Mouse (Mus musculus) left cerebral cortex, adult 9 months (tissue): Measurements from ENCODE around the gene Atxn1.
A peak's percentile ranks its signal among the peaks of the same experiment; 100 is the strongest.

ENCODE experiments used
- DNase-seq, 2 experiments: peaks; one replicate each; pipeline ENCODE4 v3.0.0; 2022; ENCODE audit warnings: low spot score in 2 of 2

Atxn1 gene

DNA sequence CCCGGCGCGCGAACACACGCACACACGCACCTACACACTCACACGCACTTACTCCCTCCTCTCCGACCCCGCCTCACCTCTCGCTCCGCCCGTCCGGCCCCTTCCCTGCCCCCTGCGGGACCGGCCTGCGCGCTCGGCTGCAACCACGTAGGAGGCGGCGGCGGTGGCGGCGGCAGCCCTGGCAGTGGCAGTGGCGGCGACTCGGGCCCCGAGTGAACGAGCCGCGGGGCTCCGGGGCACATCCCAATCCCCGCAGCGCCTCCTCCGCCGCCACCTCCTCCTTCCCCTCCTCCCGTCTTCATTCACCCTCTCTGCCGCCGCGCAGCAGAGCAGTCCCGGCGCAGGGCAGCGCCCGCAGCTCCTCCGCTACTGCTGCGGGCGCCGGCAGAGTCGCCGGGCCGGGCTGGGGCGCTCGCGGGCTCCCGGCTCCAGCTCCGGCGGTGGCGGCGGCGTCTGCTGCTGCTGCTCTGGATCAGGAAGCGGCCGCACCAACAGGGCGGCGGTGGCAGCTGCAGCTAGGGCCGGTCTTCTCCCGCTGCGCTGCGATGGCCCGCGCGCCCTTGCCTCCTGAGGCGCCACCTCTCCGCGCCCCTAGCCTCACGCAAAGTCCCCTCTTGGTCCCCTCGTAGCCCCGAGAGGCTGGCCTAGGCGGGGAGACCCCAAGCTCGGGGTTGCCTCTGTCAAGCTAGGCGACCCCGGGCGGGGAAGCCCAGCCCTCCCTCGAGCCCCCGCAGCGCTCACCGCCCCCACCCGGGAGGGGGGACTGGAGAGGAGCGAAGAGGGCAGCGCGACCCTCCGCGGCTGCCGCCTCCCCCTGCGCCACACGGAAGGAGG lies 1.1 kb downstream of the Atxn1 start:
- DNase-seq, result peak in 1 of 2 experiments; percentile 54

DNA sequence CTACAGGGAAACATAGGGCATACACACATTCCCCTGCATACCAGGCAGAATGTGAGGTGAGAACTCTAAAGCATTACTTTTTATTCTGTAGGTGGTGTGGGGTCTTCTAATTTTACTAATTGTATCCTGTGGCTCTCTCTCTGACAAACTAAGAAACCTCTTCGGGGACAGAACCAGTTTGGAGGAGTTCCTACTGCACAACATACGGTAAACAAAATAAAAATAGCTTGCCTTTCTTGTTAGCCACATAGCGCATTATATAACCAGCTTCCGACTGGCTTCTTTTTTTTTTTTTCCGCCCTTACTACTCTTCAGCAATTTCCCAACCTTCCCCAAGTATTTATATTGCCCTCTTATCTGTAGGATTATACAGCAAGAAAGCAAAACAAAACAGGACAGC lies 2.0 kb downstream of the Atxn1 start:
- DNase-seq, result no peak

DNA sequence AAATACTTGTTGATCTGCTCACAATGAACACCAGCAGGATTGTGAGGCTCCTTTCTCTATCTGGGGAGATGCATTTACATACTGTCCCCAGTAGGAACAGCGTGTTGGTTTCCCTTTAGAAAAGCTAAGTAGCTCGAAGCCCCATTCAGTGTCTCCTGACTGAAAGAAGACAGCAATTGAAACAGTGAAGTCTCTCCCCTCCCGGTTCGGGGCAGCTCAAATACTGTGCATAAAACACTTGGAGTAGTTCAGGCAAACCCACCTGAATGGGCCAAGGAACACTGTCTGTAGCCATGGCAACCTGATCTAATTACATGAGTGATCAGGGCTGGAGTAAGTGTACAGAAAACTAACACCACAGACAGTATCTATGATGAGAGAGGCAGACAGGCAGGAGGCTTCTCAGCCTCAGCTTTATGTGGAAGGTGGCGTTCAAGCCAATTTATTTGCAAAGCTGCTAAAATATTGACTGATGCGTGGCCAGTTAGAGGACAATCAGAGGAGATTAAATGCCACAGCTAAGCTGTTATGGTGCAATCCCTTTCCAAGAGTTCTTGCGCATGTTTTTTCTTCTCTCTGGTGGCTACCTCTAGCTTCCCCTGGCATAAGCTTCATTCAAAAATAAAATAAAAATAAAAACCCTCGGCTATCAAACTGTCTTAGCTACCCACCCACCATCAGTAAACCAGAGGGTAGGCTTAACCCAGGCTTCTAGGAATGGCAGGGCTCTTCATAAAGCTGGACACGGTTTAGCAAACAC lies 2.8 kb downstream of the Atxn1 start:
- DNase-seq, result peak in 1 of 2 experiments; percentile 23

DNA sequence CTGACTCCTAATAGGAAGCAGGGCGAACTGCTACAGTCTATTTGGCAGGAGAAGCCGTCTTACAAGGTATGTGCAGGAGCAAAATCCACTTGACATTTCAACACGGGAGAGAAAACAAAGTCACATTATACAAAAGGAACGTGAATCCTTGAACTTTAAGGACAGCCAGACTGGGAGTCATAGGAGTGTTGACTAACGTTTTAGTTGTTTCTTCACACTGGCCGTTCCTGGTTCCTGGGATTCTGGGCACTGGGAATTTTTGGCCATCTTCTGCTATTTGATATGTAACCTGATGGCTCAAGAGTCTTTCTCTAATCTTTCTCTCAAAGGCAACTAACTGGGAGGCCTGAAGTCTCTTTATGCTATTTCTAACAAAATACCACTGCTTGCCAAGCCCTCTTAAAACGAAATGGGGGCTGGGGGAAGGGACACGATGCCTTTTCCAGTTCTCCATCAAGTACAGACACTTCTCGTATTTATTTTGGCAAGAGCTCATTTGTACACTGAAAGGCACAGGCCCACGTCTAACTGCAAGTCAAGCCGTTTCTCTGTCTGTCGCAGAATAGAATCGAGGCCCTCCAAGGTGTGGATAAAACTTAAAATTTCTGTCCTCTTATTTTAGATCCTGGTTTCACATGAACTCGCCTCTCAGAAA lies 4.4 kb downstream of the Atxn1 start:
- no peak for DNase-seq

DNA sequence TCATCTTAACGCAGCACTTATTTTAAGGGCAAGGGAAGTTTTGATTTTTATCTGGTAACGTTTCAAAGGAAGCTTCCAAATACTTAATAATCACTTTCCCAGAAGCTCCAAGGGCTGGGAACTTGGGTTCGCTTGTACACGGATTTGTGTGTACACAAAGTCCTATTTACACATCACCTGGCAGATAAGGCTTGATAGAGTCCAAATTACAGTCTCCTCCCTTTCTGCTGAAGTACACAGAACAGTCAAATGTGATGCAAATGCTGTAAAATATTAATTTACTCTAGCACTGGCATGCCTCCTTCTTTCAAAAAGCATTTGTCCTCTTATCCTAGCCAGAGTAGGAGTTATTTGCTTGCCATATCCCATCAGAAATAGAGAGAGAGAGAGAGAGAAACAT lies 6.5 kb downstream of the Atxn1 start:
- no peak for DNase-seq

DNA sequence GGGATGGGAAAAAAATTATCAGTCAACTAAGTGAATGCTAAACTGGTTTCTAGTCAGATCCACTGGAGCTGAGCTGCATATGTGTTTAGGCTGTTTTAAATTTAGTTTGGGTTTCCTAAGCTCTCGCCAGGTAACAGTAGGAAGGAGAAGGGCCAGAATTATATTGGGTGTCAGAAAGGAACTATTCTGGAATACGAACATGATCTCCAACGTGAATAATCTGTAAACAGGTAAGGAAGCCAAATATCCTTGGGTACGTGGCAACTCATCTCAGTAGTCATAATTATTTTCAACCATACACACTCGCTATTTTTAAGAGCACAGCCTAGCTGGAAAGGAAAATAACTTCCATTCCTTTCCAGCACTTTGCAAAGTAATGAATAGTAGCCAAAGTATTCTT lies 7.2 kb downstream of the Atxn1 start:
- no peak for DNase-seq

DNA sequence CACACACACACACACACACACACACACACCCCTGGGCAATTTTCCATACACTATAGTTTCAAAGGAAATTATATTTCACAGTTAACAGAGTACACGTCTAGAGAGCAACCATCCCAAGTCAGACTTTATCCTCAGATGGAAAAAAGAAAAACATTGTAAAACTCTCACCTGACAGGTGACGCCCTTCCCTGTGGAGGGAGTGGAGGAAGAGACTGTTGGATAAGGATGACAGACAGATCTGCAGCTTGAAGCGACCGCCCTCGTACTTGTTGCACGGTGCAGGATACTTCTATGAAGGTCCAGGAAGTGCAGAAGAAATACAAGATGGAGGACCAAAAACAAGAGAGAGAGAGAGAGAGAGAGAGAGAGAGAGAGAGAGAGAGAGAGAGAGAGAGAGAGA lies 8.5 kb downstream of the Atxn1 start:
- DNase-seq, result no peak

DNA sequence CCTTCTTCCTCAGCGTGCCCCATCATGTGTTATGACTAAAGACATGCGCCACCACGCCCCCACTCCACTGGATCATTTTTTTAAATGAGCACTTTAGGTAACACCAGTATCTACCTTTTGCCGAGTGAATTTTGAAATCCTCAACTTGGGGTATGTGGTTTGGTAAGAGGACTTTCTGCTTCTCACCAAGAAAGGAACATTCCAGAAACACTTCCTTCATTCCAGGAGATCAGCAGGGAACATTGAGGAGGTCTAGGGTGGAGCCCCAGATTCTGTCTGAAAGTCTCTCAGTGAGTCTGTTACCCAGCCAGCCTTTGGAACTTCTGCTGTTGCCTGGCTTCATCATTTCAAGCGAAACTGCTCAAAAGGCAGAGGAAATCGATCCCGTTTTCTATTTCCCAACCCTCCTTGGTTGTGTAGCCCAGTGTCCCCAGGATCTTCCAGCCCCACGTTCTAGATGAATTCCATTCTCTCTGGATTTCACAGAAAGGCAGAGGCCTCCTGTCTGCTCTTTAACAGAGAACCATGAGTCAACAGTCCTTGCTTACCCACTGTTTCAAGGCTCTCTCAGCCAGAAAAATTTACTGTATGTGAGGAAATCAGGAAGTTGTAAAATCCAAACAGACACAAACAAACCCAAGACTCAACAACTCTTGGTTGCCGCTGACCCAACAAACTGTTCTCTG lies 9.3 kb downstream of the Atxn1 start:
- DNase-seq, result no peak

DNA sequence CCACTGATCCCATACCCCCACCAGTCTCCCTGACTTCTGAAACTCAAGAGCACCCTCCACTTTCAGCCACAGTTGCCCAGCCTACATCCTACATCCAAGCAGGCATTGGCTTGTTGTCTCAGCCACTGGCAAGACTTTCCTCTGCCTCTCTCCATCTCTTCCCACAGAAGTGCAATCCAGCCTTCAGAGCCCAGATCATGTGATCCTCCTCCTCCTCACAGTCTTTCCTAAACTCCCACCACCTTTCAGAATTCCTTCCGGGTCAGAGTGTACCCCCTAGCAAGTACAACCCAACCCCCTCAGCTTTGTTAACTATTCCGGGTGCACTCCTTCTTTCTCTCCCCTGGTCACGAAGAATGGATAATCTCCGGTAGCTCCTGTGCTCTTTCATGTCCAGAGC lies 11.7 kb downstream of the Atxn1 start:
- peak in 1 of 2 experiments; percentile 40 for DNase-seq

DNA sequence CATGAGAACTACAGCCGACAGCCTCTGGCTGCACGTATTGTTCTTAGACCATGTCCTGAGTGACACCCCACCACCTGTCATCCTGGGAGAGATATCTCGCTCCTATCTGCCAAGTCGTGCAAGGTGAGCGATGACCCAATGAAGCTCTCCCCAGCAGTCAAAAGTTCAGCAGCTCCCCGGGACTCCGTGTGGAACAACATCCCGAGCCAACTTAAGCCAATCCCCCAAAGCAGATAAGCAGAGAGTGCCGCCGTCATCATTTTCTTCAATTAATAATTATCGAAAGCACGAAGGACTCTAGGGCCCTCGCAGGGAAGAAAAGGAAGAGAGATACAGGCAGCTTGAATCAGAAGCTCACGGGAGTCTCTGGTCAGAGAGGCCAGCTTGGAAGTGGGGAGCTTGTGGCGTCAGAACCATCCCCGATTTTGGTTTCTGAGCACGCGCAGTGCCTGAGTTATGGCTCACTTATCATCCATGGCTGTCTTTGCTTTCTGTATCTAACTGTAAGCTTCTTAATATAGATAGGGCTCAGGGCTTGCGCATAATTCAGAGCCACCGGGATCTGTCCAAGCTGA lies 13.7 kb downstream of the Atxn1 start:
- DNase-seq, result no peak

DNA sequence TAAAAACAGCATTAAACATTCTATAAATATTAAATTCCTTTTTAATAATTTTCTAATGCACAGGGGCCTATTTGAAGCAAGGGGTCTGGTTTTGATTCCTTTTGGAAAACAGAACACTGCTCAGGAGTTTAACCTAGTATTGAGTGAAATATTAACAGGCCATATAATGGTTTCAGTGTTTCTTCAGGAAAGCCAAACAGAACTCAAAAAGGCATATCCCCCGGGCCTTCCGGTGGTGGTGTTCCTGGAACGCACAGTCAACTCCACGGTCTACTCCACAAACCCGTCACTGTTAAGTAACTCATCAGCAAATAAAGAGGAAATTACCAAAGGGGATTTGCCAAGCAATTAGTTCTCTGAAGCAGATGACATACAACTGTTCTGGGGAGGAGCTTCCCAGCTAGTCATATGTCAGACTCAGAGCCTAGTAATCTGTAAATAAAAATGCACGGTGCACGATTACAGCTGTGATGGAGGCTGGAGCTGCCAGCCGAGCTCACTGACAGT lies 14.4 kb downstream of the Atxn1 start:
- no peak for DNase-seq

DNA sequence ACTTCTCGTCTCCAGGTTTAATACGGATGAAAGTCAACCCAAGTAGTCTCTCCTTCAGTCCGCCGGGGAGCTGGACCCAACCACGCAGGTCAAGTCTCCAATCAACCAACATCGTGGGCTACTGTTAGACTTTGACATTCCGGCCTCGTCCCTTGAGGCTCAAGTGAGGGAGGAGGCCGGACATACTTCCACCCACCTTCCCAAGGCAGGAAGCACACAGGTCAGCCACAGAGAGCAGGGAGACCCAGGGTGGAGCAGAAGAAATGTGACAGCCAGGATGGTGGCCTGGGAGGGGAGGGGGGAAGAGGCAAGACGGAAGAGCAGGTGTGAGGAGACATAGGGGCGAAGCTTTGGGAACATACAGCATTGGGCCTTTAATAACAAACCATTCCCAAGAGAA lies 18.7 kb downstream of the Atxn1 start:
- DNase-seq, result no peak

DNA sequence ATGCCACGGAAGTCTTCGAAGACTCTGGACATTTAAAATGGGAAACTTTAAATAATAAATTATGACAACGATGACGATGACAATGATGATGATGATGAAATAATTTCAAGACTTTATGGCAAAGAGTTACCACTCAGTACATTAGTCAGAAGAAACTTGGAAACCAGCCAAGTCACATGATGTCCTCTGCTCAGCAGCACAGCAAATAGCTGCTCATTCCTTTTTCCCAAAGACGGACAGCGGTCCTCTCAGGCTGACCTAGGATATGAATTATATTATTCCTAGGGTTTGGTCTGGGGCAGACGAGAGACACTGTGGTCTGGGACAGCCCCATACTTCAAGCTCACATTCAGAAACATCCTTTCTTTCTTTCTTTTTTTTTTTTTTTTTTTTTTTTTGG lies 22.5 kb downstream of the Atxn1 start:
- no peak for DNase-seq

DNA sequence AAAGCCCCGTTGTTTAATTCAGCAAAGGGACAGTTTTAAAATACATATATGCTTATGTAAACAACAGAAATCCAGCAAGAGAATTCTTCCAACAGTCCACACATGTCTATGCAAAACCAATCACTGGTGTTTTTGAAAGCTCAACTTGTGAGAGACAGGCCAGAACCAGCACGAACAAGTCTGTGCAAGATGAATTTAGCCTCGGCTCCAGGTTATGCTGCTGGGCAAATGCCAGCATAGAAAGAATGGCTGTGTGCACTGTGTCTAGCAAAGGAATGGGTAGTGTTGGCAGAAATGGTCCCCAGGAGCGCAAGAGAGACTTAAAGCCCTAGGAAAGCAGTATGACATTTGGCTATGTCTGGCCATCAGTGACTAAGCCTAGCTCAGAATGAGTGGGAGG lies 24.1 kb downstream of the Atxn1 start:
- no peak for DNase-seq

DNA sequence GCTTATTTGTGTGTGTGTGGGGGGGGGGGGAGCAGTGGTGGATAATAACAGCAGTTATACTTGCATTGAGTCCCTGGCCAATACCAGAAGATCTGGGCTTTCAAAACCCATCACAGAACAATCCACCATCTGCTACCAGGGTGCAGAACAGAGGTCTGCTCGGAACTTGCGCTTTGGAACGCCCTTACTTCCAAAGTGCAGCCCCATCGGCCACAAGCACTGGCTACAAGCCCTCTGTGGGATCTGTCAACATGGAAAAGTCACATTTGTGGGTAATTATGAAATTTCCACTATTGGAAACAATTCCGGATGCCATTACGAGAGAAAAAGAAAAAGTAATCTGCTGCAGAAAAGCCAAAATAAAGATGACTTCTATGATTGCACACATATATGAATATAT lies 25.2 kb downstream of the Atxn1 start:
- DNase-seq, result no peak

DNA sequence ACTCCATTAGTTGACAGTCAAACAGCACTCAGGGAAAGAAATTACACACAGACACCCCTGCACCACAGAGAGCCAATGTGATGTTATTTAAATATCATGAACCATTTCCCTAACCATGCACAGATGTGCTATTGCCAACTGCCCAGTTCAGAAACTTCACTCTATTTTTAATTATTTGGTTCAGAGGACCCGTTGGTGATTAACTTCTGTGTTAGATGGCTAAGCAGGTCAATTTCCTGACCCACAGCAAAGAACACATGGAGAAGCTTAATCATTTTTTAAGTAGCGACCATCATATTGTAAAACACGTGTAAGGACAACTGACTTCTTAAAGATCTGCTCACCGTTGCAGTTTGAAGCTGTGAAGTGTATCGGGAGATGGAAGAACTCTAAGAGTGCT lies 26.7 kb downstream of the Atxn1 start:
- no peak for DNase-seq

DNA sequence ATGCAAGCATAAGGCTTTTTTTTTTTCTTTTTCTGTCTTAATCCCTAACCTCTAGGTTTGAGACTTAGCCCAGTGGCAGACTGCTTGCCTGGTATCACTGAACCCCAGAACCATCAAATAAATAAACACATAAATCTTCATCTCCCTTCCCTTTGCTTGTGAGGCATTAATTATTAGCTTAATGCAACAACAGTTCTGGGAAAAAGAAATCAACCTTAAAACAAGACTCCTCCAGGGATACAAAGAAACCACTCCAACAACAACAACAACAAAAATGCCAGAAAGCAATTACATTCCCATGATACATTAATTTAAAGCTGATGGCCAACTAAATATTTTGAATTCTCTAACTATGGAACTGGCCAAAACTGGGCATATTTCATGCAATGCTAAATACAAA lies 28.0 kb downstream of the Atxn1 start:
- no peak for DNase-seq

DNA sequence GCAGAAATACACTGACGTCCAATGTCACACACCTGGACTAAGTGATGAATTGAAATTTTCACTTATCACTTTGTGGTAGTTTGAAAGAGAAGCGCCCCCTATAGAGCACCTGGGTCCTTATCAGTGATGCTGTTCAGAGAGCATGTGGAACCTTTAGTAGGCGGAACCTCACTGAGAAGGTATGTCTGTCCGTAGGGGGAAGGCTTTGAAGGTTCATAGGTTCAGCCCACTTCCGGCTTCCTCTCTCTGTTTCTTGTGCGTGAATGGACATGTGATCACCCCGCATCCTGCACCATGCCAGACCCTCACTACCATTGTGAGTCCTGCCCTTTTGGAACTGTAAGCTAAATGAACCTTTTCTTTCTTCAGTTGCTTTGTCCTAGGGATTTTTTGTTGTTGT lies 29.0 kb downstream of the Atxn1 start:
- DNase-seq, result no peak

DNA sequence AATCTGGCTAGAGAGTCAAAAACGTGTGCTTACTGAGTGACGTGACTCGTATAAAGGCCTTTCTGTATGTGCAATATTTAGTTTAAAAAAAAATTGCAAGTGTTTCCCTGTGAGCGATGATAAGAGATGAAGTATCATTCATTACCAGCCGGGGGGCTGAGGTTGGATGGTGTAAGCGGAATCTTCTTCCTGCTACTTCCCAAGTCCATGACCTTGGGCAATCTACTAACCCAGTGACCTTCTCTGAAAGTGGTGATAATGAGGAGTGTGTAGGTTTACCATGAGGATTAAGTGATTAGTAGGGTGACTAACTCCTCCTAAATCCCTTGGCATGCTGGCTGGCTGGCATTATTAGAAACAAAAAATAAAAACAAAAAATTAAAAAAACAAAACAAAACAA lies 30.0 kb downstream of the Atxn1 start:
- no peak for DNase-seq

DNA sequence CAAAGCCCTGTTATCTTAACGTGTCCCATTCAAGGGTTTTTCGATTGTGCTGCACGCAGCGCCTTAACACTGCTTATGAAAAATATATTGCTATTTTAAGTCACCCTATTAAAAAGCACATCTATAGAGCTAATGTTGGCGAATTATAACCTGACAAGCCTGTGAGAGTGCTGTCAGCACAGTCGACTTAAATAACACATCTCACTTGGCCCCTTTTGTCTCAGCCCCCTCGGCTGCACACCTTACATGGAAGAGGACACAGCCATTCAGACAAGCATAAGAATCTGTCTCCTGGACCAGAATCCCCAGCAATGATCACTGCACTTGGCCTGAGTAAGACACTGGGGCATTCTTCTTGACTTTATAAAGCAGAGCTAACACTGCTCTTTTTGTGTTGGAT lies 30.7 kb downstream of the Atxn1 start:
- no peak for DNase-seq

DNA sequence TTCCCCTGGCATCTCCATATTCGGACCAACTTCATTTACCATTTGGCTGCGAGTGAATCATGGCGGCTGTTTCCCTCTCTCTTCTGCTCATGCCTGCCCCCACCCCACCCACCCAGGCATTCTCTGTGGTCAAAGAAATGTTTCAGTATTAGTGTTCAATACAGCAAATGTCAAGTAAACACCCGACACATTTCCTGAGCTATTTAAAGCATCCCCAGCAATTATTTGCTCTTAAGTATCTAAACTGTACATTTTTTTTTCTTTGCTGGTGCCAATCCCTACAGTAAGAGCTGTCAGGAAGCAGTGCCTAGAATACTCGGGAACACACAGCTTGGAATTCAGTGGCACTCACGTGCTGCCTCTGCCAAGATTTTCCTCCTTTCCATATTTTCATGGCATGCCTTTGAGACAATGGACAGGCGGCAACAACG lies 32.3 kb downstream of the Atxn1 start:
- DNase-seq, result no peak

DNA sequence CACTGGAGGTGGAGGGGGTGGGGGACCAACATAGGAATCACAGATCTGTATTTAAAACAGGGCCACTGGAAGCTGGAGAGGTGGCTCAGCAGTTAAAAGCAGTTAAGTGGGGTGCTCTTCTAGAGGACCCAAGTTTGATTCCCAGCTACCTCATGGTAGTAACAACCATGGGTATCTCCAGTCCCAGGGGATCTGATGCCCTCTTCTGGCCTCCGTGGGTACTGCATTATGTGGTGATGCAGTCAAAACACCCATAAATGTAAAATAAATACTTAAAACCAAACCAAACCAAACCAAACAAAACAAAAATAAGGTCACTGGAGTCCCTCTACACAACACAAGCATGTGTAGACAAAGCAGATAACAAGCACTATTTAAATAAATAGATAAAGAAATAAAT lies 32.9 kb downstream of the Atxn1 start:
- no peak for DNase-seq
